Mouse (Mus musculus) Patski (cell line): ENCODE data around the gene Mllt10. TPM values are rescaled to one million over a fixed set of nuclear protein-coding genes. Genes with fewer than 3 reads are reported as not detected.

Source experiments
- ATAC-seq: fragments of 100-300 bp; one replicate; pipeline ENCODE4 v1.8.0; 2021
- CTCF ChIA-PET: fragments of 350-600 bp; sonication (Branson Sonifier 250); formaldehyde crosslinking; loops from one replicate; lab custom pipeline; 2022; ENCODE audit warnings: inconsistent platforms; lab: Charles Lee
- POLR2A ChIA-PET: fragments of 350-600 bp; sonication (Branson Sonifier 250); formaldehyde crosslinking; loops from one replicate; lab custom pipeline; 2022; ENCODE audit warnings: antibody characterized with exemption, inconsistent platforms; lab: Charles Lee
- DNase-seq: peaks from one replicate; pipeline ENCODE4 v3.0.0-alpha.2; 2011; ENCODE audit warnings: low read depth, low spot score
- H3K27me3 ChIP-seq: fragments of 371-371 bp; one replicate; pipeline ENCODE4 v1.5.1; 2021
- CTCF ChIP-seq: fragments of 100-300 bp; IDR thresholded peaks from one replicate; pipeline ENCODE4 v1.5.1; 2021
- in situ Hi-C: fragments of 300-500 bp; cut with MboI; formaldehyde crosslinking; loops from 3 replicates; pipeline ENCODE4 v1.11.1; 2018; ENCODE audit warnings: low pct_unique_long_range_greater_than_20kb, mixed read lengths
- polyA plus RNA-seq: library from polyadenylated mRNA; unstranded; gene quantifications from one replicate; pipeline ENCODE4 v1.2.3, GENCODE M21; 2021

Gene Mllt10
- polyA plus RNA-seq, 1 experiment from 2014 or later = 28.5 TPM

DNA sequence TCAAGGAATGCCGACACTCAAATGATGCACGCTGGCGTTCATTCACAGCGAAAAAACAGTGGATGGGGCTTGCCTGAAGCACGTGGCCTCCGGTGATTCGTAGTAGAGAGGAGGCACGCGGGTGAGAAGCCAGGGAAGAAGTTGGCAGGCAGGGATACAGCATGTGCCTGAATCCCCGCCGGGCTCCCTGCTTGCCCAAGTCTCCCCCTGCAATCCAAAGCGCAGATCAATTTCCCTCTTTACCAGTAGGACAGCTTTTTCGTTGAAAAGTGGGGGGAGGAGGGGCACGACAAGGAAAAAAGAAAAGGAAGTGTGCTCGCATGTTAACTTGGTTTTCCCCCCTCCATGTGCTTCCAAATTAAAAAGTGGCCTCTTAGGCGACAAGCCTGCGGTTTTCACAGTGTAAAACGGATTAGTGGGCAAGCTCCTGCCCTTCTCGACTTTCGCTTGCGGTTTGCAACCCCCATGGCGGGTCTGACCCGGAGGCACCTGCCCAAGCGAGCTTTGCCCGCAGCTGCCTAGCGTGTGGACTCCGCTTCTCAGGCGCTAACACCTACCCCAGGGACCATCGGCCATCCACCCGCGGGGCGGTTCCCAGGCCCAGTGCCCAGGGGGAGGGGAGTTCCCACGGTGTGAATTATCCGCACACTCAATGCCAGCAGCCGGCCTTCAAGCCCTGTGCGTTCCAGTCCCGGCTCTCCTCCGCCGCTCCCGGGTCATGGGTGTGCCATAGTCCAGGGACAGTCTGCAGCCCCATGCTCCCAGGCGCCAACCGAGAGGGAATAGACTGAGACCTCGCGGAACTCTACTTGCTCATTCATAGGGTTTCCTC, 28.7 kb upstream of the Mllt10 start:
- ChIA-PET CTCF (interaction anchor here (1.3 kb wide), 1 partner anchor 179 kb away, joined by 3 read pairs; no protein-coding TSS in a partner anchor), POLR2A (interaction anchor here (0.6 to 0.7 kb wide), 2 partner anchors 17 to 180 kb away, joined by 3 to 6 read pairs; no protein-coding TSS in a partner anchor)
- in situ Hi-C loops = loop anchor here (5.0 to 10.0 kb wide), 3 partner anchors 176 to 1248 kb away; no protein-coding TSS in a partner anchor
- TF ChIP-seq CTCF = no peak
- no peak for DNase-seq
- ATAC-seq = no peak
- H3K27me3 ChIP-seq = no peaks in the 10 kb centered on the region

DNA sequence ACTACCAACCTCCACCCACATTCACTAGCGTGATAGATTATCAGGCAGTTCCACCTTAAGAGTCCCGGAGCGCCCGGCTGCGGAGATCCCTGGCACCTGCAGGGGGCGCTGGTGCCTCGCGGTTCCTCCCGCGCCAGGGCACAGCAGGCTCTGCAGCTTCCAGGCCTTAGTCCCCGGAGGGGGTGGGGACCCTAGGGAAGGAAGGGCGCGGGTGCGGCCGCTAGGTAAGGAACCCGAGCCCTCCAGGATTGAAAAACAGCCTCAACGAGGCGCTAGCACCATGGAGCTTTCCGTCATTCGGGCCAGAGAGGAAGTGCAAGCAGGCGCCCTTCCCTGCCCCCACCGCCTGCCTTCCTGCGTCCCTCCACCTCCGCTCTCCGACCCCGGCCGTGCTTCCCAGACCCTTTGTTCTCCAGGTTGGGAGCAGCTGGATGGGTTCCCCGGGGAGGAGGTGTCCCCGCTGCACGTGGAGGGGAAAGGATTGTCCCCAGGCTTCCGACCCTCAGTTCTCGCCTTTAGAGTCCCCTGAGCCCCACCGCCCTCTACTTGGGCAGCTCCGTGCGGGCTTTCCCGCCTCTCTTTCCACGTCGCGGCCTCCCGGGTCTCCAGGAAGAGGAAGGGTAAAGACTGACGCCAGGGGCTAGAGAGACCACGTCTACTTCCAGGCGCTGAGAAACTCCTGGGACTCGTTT, 27.4 kb upstream of the Mllt10 start:
- POLR2A ChIA-PET = interaction anchor here (0.6 to 3.5 kb wide), 6 partner anchors 19 to 1318 kb away, joined by 4 to 22 read pairs (median 7); no protein-coding TSS in a partner anchor
- peak; percentile 91 for ATAC-seq
- in situ Hi-C loops = loop anchor here (5.0 to 10.0 kb wide), 3 partner anchors 175 to 1247 kb away; no protein-coding TSS in a partner anchor
- CTCF ChIA-PET = interaction anchor here (1.0 to 1.8 kb wide), 5 partner anchors 17 to 178 kb away, joined by 3 to 8 read pairs (median 4); no protein-coding TSS in a partner anchor
- TF ChIP-seq CTCF = no peak
- no peak for DNase-seq
- no peaks in the 10 kb centered on the region for H3K27me3 ChIP-seq

GRCm38 (mm10) chr2:18028140-18029021, 26.7 kb upstream of the Mllt10 start:
- H3K27me3 ChIP-seq = no peaks in the 10 kb centered on the region
- CTCF ChIA-PET = interaction anchor here (0.8 to 1.8 kb wide), 7 partner anchors 16 to 177 kb away, joined by 3 to 8 read pairs (median 4); no protein-coding TSS in a partner anchor
- POLR2A ChIA-PET = interaction anchor here (0.9 to 3.5 kb wide), 5 partner anchors 18 to 35 kb away, joined by 4 to 22 read pairs (median 9); no protein-coding TSS in a partner anchor
- ATAC-seq (peak; percentile 66), DNase-seq (no peak)
- in situ Hi-C loops = loop anchor here (5.0 to 10.0 kb wide), 3 partner anchors 174 to 1246 kb away; no protein-coding TSS in a partner anchor
- TF ChIP-seq CTCF = no peak

DNA sequence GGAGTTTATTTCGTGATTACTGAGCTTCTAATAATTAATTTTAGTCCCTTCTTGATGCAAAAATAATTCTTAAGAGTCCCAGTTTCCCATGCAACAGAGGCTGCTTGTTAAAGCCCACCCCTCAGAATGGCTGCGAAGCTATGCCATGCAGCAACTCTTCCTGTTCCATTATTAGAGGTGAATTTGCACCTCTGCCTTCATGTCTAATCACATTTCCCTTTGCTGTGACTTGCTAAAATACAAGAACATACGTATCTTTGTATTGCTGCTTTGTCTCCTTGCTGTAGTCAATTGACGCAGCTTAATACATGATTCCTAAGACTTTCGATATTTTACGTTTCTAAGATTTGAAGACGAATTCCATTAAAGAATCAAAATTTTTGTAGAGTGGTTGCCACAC, 25.4 kb upstream of the Mllt10 start:
- no peak for DNase-seq
- ChIA-PET CTCF (no interaction called here), POLR2A (interaction anchor here (2.5 to 3.5 kb wide), 2 partner anchors 17 to 27 kb away, joined by 18 to 22 read pairs; no protein-coding TSS in a partner anchor)
- no peaks in the 10 kb centered on the region for H3K27me3 ChIP-seq
- in situ Hi-C loops = loop anchor here (5.0 to 10.0 kb wide), 3 partner anchors 173 to 1245 kb away; no protein-coding TSS in a partner anchor
- TF ChIP-seq CTCF = no peak
- ATAC-seq = no peak

- ATAC-seq (no peak), DNase-seq (no peak)
- TF ChIP-seq CTCF = no peak
- in situ Hi-C loops = no loop called here
- ChIA-PET POLR2A (interaction anchor here (0.6 to 3.5 kb wide), 3 partner anchors 16 to 1510 kb away, joined by 4 to 22 read pairs (median 4); no protein-coding TSS in a partner anchor), CTCF (interaction anchor here (1.6 kb wide), 1 partner anchor 15 kb away, joined by 3 read pairs; no protein-coding TSS in a partner anchor)
- H3K27me3 ChIP-seq = no peaks in the 10 kb centered on the region
Observed at GRCm38 (mm10) chr2:18030581-18030980, 24.5 kb upstream of the Mllt10 start.

- no peaks in the 10 kb centered on the region for H3K27me3 ChIP-seq
- ChIA-PET CTCF (interaction anchor here (1.6 kb wide), 1 partner anchor 14 kb away, joined by 3 read pairs; no protein-coding TSS in a partner anchor), POLR2A (interaction anchor here (0.7 kb wide), 2 partner anchors 802 to 1509 kb away, joined by 3 to 4 read pairs; no protein-coding TSS in a partner anchor)
- DNase-seq (no peak), ATAC-seq (no peak)
- no peak for TF ChIP-seq CTCF
- in situ Hi-C loops = no loop called here
Observed at GRCm38 (mm10) chr2:18031271-18031821, 23.7 kb upstream of the Mllt10 start.

DNA sequence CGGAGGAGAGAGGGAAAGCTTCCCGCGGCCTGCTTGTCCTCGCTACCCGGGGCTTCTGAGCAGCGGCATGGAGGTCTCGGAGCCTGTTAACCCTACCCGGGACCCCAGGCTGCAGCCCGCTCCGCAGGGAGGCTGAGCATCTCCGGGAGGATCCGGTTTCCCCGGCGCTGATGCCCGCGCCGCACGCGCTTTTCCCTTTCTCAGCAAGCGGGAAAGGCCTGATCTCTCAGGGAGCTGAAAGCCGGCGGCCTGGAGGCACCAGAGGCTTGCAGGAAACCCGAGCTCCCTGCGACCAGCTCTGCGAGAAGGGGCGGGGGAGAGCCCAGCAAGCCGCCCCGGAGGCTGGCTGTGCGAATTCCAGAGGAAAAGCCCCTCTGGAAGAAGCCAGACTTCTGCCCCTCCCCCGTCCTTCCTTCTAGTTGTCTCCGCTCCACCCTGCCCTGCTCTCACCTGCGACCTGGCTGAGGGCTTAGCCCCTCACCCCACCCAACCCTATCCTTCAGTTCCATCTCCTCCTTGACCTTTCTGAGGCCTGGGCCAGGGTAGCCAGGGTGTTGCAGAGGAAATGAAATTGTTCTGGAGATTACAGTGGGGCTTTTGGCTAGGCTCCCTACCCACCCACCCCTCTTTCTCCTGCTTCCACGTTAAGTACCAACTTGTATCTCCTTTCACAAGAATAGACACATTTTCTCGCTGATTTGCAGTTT, 23.1 kb upstream of the Mllt10 start:
- ATAC-seq = no peak
- CTCF ChIA-PET = interaction anchor here (1.6 kb wide), 1 partner anchor 14 kb away, joined by 3 read pairs; no protein-coding TSS in a partner anchor
- no peak for DNase-seq
- no peaks in the 10 kb centered on the region for H3K27me3 ChIP-seq
- in situ Hi-C loops = no loop called here
- POLR2A ChIA-PET = interaction anchor here (0.7 to 1.7 kb wide), 2 partner anchors 13 to 801 kb away, joined by 3 to 5 read pairs; no protein-coding TSS in a partner anchor
- no peak for TF ChIP-seq CTCF

GRCm38 (mm10) chr2:18032538-18032895, 22.5 kb upstream of the Mllt10 start:
- no peak for TF ChIP-seq CTCF
- CTCF ChIA-PET = no interaction called here
- ATAC-seq = no peak
- POLR2A ChIA-PET = interaction anchor here (1.7 kb wide), 1 partner anchor 12 kb away, joined by 5 read pairs; no protein-coding TSS in a partner anchor
- no peaks in the 10 kb centered on the region for H3K27me3 ChIP-seq
- in situ Hi-C loops = no loop called here
- no peak for DNase-seq
